Mouse (Mus musculus) hindbrain, embryonic 12.5 days (tissue): Measurements from ENCODE around the gene Pnpla8. TPM values are rescaled to one million over a fixed set of nuclear protein-coding genes. Genes with fewer than 3 reads are reported as not detected.
A peak's percentile ranks its signal among the peaks of the same experiment; 100 is the strongest.
"Not testable (repeated sequence)": the region's sequence is repeated elsewhere in the genome, so short reads cannot be mapped to it uniquely, and the experiment has no call there.

Source experiments
- ATAC-seq: fragments of 200-750 bp; cut with Nextera tagmentation; 2 replicates; pipeline ENCODE4 v1.8.0; 2017; ENCODE audit warnings: moderate TSS enrichment; ENCODE audit not compliant: low FRiP score
- H3K27ac ChIP-seq: fragments of 300-500 bp; sonication (generic); 2 replicates; pipeline ENCODE4 v1.5.1; 2016; ENCODE audit warnings: mild to moderate bottlenecking
- H3K27me3 ChIP-seq: fragments of 300-500 bp; sonication (generic); 2 replicates; pipeline ENCODE4 v1.6.1; 2016; ENCODE audit warnings: mild to moderate bottlenecking
- H3K36me3 ChIP-seq: fragments of 300-500 bp; sonication (generic); 2 replicates; pipeline ENCODE4 v1.6.1; 2016; ENCODE audit warnings: mild to moderate bottlenecking
- H3K4me1 ChIP-seq: fragments of 300-500 bp; sonication (generic); 2 replicates; pipeline ENCODE4 v1.6.1; 2016
- H3K4me2 ChIP-seq: fragments of 300-500 bp; sonication (generic); replicated peaks from 2 replicates; pipeline ENCODE4 v1.6.1; 2016; ENCODE audit warnings: mild to moderate bottlenecking
- H3K4me3 ChIP-seq: fragments of 300-500 bp; sonication (generic); 2 replicates; pipeline ENCODE4 v1.5.1; 2016; ENCODE audit warnings: mild to moderate bottlenecking
- H3K9ac ChIP-seq: fragments of 300-500 bp; sonication (generic); 2 replicates; pipeline ENCODE4 v1.6.1; 2016; ENCODE audit warnings: mild to moderate bottlenecking, moderate library complexity
- H3K9me3 ChIP-seq: fragments of 300-500 bp; sonication (generic); replicated peaks from 2 replicates; pipeline ENCODE4 v1.6.1; 2016; ENCODE audit warnings: mild to moderate bottlenecking
- WGBS: fragments of 180-500 bp; shearing (Covaris S2); methylation state at CpG from one replicate; pipeline ENCODE4 v1.1.7; 2016; 5-methylcytosine and 5-hydroxymethylcytosine counted together
- polyA plus RNA-seq: library from polyadenylated mRNA; unstranded; fragments of >200 nt; fragmentation: Nextera tagmentation; extraction: Ambion mirVana; gene quantifications from 2 replicates; pipeline ENCODE4 v1.2.1, GENCODE M21; 2016

Pnpla8 gene
- 97.0 and 99.1 TPM in 2 replicates for polyA plus RNA-seq

- Histone ChIP-seq H3K4me3 (peak within 1 kb of the TSS; percentile 63), H3K4me2 (peak within 1 kb of the TSS; percentile 84), H3K9ac (peak within 1 kb of the TSS; percentile 76)
- 89% methylated on average over 2 of the region's 2 CpGs for WGBS
- not testable (repeated sequence) for H3K27ac ChIP-seq, H3K9me3 ChIP-seq, H3K36me3 ChIP-seq, H3K4me1 ChIP-seq, H3K27me3 ChIP-seq, ATAC-seq
These were observed at the start of gene Pnpla8 for GRCm38 (mm10) chr12:44221070-44221469. Gene Pnpla8 (plus strand): TSS chr12:44221370.

DNA sequence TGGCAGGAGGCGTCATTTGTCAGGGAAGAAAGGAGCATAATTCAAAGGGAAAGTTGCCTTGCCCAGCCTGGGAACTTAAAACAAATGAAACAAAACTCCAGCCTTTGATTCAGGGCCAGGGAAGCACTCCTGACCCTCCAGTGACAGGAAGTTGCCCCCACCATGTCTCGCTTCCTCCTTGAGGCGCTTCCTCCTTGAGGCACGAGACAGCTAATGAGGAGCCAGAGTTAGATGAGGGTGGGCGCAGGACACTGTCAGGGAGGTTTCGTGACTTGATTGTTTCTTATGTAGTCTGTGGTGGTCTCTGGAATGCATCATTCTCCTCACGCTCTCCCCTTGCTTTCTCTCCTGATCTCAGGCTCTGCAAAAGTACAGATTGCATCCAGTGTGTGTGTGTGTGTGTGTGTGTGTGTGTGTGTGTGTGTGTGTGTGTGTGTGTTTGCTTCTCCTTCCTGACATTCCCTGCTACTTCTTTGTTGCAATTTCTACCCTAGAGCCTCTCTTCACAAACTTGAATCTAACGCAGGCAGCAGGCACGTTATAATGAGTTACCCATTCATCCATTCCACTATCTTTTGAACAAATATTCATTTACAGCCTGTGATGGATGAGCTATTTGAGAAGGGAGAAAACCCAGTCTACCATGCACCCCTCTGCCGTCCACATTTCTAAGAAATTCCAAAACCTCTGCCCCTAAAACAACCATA lies 44.7 kb upstream of the Pnpla8 start:
- no peak overlapping the region for H3K4me3 ChIP-seq
- peak; percentile 22 for ATAC-seq
- H3K9me3 ChIP-seq: no peaks in the 10 kb centered on the region
- H3K27me3 ChIP-seq: no peaks in the 10 kb centered on the region
- no peaks in the 10 kb centered on the region for H3K36me3 ChIP-seq
- H3K27ac ChIP-seq: peak overlapping the region; percentile 74
- peaks cover 13% of the 10 kb centered on the region for H3K4me1 ChIP-seq
- H3K9ac ChIP-seq: no peak overlapping the region; the same call in 1 of the 2 replicates
- 43% methylated on average over 10 of the region's 10 CpGs for WGBS
- H3K4me2 ChIP-seq: peak overlapping the region; percentile 36

DNA sequence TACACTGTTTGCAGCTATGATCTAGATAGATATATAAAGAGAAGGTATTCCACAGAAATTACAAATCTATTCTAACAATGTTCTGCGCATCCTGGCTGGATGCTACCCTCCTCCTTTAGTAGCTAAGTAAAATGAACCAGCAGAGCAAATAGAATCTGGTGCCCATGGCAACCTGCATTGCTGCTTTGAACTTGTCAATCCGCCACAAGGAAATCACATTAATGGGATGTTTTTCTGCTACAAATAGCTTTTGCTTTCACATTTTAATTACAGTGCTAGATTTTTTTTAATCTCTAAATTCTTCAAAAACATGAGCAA lies 44.2 kb upstream of the Pnpla8 start:
- Histone ChIP-seq H3K4me2 (0 out of 2 replicates have a peak overlapping the region, but pooled peaks have one; percentile 36), H3K27me3 (no peaks in the 10 kb centered on the region), H3K9me3 (no peaks in the 10 kb centered on the region), H3K36me3 (no peaks in the 10 kb centered on the region), H3K27ac (peak overlapping the region; percentile 74; the same call in 1 of the 2 replicates), H3K4me1 (peaks cover 13% of the 10 kb centered on the region), H3K9ac (no peak overlapping the region), H3K4me3 (no peak overlapping the region)
- 43% methylated on average over 2 of the region's 2 CpGs for WGBS
- ATAC-seq: no peak

- Histone ChIP-seq H3K9ac (no peak overlapping the region), H3K4me3 (no peak overlapping the region), H3K4me1 (peaks cover 6% of the 10 kb centered on the region), H3K27ac (no peak overlapping the region), H3K36me3 (no peaks in the 10 kb centered on the region), H3K27me3 (no peaks in the 10 kb centered on the region), H3K4me2 (no peak overlapping the region), H3K9me3 (no peaks in the 10 kb centered on the region)
- 56% methylated on average over 9 of the region's 9 CpGs for WGBS
- ATAC-seq: peak; percentile 86
These were observed 39.8 kb upstream of the Pnpla8 start for GRCm38 (mm10) chr12:44181081-44181982.

GRCm38 (mm10) chr12:44197873-44198525 lies 23.2 kb upstream of the Pnpla8 start:
- H3K9me3 ChIP-seq: no peaks in the 10 kb centered on the region
- no peak overlapping the region for H3K27ac ChIP-seq
- no peak overlapping the region for H3K4me3 ChIP-seq
- no peaks in the 10 kb centered on the region for H3K4me1 ChIP-seq
- no peak overlapping the region for H3K9ac ChIP-seq
- 72% methylated on average over 4 of the region's 4 CpGs for WGBS
- no peak overlapping the region for H3K4me2 ChIP-seq
- no peak for ATAC-seq
- H3K27me3 ChIP-seq: no peaks in the 10 kb centered on the region
- H3K36me3 ChIP-seq: no peaks in the 10 kb centered on the region

GRCm38 (mm10) chr12:44209141-44209823 lies 11.9 kb upstream of the Pnpla8 start:
- peak overlapping the region; percentile 90 for H3K4me3 ChIP-seq
- H3K27ac ChIP-seq: peak overlapping the region; percentile 89
- peaks cover 10% of the 10 kb centered on the region for H3K4me1 ChIP-seq
- peak overlapping the region; percentile 62 for H3K4me2 ChIP-seq
- no peaks in the 10 kb centered on the region for H3K36me3 ChIP-seq
- no peaks in the 10 kb centered on the region for H3K9me3 ChIP-seq
- under 1% methylated on average over 37 of the region's 37 CpGs for WGBS
- peak overlapping the region; percentile 85 for H3K9ac ChIP-seq
- ATAC-seq: no peak
- H3K27me3 ChIP-seq: no peaks in the 10 kb centered on the region

GRCm38 (mm10) chr12:44209824-44210752 lies 11.1 kb upstream of the Pnpla8 start, which contains the start of gene Dnajb9:
Gene Dnajb9 (minus strand): TSS chr12:44210326.
- Histone ChIP-seq H3K36me3 (no peaks in the 10 kb centered on the region), H3K27me3 (no peaks in the 10 kb centered on the region), H3K9ac (peak within 1 kb of the TSS; percentile 85), H3K4me1 (peaks cover 10% of the 10 kb centered on the region), H3K4me3 (peak within 1 kb of the TSS; percentile 90), H3K9me3 (no peaks in the 10 kb centered on the region), H3K4me2 (peak within 1 kb of the TSS; percentile 62), H3K27ac (peak within 1 kb of the TSS; percentile 89)
- ATAC-seq: peak; percentile 99
- WGBS: under 1% methylated on average over 77 of the region's 77 CpGs

DNA sequence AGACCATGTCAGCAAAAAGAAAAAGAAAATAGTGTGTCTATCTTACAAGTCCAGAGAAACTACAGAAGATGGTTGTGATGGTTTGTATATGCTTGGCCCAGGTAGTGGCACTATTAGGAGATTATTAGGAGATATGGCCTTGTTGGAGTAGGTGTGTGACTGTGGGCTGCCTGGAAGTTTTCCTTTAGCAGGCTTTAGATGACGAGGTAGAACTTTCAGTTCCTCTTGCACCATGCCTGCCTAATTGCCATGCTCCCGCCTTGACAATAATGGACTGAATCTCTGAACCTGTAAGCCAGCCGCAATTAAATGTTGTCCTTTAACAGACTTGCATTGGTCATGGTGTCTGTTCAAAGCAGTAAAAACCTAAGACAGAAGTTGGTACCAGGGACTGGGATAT lies 9.6 kb upstream of the Pnpla8 start:
- H3K36me3 ChIP-seq: no peaks in the 10 kb centered on the region
- peaks cover 10% of the 10 kb centered on the region for H3K4me1 ChIP-seq
- H3K27ac ChIP-seq: no peak overlapping the region
- no peak overlapping the region for H3K9ac ChIP-seq
- no peak for ATAC-seq
- no peaks in the 10 kb centered on the region for H3K27me3 ChIP-seq
- no peak overlapping the region for H3K4me2 ChIP-seq
- no peaks in the 10 kb centered on the region for H3K9me3 ChIP-seq
- 90% methylated on average over 3 of the region's 3 CpGs for WGBS
- no peak overlapping the region for H3K4me3 ChIP-seq

DNA sequence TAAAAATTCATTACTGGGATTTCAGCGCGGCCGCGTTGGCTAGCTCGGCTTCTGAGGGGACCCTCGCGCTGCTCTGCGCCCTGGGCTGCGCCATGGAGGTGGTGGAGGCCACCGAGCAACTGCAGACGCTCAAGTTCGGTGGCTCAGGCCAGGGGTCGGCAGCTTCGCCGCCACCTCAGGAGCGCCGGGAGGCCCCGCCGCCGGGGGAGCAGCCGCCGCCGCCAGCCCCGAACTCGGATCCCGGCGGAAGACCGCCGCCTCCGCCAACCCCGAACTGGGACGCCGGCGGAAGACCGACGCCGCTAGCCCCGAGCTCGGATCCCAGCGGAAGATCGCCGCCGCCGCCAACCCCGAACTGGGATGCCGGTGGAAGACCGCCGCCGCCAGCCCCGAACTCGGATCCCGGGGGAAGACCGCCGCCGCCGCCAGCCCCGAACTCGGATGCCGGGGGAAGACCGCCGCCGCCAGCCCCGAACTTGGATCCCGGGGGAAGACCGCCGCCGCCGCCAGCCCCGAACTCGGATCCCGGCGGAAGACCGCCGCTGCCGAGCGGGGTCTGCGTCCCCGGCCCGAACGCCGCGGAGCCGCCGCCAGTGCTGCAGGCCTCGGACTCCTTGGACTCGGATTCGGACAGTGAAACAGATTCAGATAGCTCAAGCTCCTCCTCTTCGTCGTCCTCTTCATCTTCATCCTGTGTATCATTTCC lies 634 bp downstream of the Pnpla8 start:
- H3K9ac ChIP-seq: peak overlapping the region; percentile 76
- no peak overlapping the region for H3K27ac ChIP-seq
- H3K27me3 ChIP-seq: 0 out of 2 replicates have a peak, but pooled peaks cover 4% of the 10 kb centered on the region
- peak overlapping the region; percentile 63 for H3K4me3 ChIP-seq
- H3K36me3 ChIP-seq: no peaks in the 10 kb centered on the region
- H3K4me2 ChIP-seq: peak overlapping the region; percentile 84
- 2% methylated on average over 84 of the region's 89 CpGs for WGBS
- H3K4me1 ChIP-seq: no peaks in the 10 kb centered on the region; the same call in 1 of the 2 replicates
- ATAC-seq: 0 out of 2 replicates have a peak, but pooled peaks have one; percentile 54
- H3K9me3 ChIP-seq: no peaks in the 10 kb centered on the region

- Histone ChIP-seq H3K9me3 (no peaks in the 10 kb centered on the region), H3K9ac (no peak overlapping the region), H3K27me3 (0 out of 2 replicates have a peak, but pooled peaks cover 4% of the 10 kb centered on the region), H3K36me3 (no peaks in the 10 kb centered on the region), H3K27ac (no peak overlapping the region), H3K4me2 (no peak overlapping the region), H3K4me1 (no peaks in the 10 kb centered on the region; the same call in 1 of the 2 replicates), H3K4me3 (no peak overlapping the region)
- ATAC-seq: 0 out of 2 replicates have a peak, but pooled peaks have one; percentile 29
- 58% methylated on average over 3 of the region's 3 CpGs for WGBS
These were observed 1.9 kb downstream of the Pnpla8 start for GRCm38 (mm10) chr12:44223044-44223443.
